Mouse (Mus musculus): ENCODE measurements around the gene Nmnat3. TPM values are rescaled to one million over a fixed set of nuclear protein-coding genes. Genes with fewer than 3 reads are reported as not detected.

Nmnat3 gene
- total RNA-seq, 4 experiments from 2014 or later, result 1.0 to 2.8 (median 2.4) TPM

DNA sequence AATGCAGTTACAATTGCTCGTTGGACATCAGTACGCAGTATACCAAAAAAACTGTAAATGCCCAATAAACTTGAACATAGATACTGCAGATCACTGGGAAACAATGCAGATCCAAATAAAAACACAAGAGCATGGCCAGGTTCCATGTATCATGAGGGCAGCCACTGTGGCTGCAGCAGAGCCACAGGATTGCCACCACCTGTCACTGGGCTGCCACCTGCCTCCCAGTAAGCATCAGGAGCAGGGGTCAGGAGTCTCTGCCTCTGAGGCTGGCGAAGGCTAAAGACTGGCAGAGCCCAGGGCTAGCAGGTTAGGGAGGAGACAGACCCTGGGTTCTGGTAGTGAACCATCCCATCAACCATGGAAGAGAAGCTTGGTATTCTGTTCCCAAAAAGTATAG is 67.7 kb downstream of the Nmnat3 start:
- no peak for DNase-seq (ENCODE audit: low spot score in 2 of 2)

- no peak for DNase-seq (ENCODE audit: low spot score in 2 of 2)
Observed at GRCm38 (mm10) chr9:98361047-98361446, 73.8 kb downstream of the Nmnat3 start.

DNA sequence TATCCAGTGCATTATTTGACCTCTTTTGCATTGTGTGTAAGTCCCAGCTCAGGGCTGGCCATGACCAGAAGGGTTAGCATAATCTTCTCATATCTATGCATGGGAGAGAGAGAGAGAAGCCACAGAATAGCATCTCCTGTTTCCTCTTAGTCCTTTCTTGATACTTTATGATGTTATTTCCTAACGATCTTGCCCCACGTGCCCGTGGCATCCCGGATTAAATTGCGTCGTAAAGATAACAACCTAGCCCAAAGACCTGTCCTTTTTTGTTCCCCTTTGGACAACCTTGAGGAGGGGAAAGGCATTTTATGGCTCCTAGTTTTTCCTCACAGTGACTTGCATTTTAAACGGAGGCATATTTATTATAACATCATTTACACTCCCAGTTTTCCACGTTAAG is 78.8 kb downstream of the Nmnat3 start:
- DNase-seq (ENCODE audit: low spot score in 2 of 2), result no peak

DNA sequence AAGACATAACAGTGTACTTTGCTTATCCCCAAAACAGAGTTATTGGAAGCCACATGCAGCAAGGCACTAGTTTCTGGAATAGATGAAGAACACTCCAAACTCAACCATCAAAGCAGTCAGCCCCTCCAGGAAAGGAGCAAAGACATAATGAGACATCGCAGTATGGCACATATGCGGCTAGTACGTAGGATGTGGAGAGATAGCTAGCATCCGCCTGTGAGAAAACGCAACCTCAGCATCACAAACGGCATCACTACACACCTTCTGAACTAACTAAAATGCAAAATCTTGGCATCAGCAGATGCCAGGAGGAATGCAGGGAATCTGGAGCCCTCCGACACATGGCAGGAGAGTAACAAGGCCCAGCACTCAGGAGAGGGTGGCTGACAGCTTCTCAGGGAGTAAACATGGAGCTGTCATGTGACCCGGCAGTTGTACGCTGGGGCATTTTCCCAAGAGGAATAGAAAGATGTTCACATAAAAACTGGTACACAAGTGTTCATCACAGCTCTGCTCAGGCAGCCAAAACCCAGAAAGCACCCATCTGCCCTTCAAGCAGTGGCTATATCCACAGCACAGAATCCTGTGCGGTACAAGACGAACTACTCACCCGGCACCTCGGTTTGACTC is 80.2 kb downstream of the Nmnat3 start:
- peak; percentile 37 to 48 for DNase-seq (ENCODE audit: low spot score in 2 of 2)

- no peak for DNase-seq (ENCODE audit: low spot score in 2 of 2)
Observed at GRCm38 (mm10) chr9:98369707-98370106, 82.5 kb downstream of the Nmnat3 start.

- DNase-seq (ENCODE audit: low spot score in 2 of 2), result no peak
Observed at GRCm38 (mm10) chr9:98373358-98373757, 86.1 kb downstream of the Nmnat3 start.

DNA sequence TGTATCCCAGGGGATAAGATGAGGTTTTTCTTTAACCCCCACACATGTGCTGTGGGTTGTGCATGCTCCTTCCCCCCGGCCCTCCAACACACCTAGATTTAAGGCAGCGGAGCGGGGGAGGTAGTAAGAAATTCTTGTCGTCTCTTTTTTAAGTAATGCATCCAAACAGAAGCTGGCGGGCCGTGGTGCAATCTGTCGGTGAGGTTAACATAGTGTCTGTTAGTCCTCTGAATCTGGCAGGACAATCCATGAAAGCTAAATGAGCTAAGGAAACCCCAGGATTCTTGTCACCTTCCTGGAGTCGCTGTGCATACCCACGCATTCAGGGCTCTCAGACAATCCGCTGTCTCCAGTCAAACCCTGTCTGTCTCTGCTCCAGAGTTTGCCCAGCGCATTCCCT is 87.7 kb downstream of the Nmnat3 start:
- DNase-seq (ENCODE audit: low spot score in 2 of 2), result no peak

GRCm38 (mm10) chr9:98375329-98376170 is 88.3 kb downstream of the Nmnat3 start:
- no peak for DNase-seq (ENCODE audit: low spot score in 2 of 2)

- DNase-seq (ENCODE audit: low spot score in 2 of 2), result no peak
Observed at GRCm38 (mm10) chr9:98379736-98380135, 92.5 kb downstream of the Nmnat3 start.

DNA sequence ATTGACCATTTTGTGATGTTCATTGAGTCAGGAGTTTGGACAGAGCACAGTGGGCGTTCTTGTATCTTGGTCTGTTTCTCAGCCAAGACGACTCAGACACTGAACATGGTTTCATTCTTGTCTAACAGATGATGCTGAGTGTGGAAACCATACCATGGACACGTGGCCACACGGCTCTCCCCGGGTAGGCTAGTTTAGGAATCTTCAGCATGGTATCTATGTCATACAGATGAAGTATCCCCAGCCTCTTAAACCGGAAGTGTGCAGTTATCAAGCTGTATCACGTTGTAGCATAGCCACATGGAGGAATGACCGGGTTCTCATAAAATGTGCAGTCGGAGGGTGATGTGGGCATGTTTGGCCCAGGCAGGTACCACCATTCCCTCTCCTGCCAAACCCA is 93.4 kb downstream of the Nmnat3 start:
- DNase-seq (ENCODE audit: low spot score in 2 of 2), result no peak

- DNase-seq (ENCODE audit: low spot score in 2 of 2), result no peak
Observed at GRCm38 (mm10) chr9:98387741-98388632, 100.8 kb downstream of the Nmnat3 start.

DNA sequence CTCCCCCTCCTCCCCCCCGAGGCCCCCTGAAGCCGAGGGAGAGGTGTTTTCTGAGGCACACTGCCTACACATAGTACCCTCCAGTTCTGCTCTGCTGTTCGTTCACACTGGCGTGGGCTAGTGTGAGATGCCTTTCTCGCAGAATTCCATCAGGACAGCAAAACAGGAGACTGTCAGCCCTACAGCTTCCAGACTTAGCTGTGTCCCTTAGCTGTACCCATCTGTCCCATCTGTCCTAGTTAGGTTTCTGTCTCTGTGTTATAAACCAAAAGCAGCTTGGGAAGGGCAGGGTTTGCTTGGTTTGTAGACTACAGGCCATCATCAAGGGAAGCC is 101.4 kb downstream of the Nmnat3 start:
- peak; percentile 21 to 43 for DNase-seq (ENCODE audit: low spot score in 2 of 2)

DNA sequence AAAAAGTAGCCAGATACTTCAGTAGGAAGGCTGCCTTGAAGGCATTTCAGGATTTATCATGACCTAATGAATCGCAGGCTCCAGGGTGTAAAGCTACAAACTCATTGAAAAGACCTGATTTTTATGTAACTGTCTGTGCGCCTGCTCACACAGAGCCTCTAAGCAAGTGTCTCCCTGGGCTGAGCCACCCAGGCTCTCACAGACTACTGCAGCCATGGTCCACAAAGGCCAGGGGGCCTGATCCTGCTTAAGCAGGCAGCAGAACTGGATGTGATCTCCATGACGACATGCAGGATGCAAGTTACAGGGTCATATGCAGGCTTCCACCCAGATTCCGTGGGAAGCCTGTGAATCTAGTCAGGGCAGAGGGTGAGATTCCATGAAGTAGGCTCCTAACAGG is 106.3 kb downstream of the Nmnat3 start:
- DNase-seq (ENCODE audit: low spot score in 2 of 2), result no peak

DNA sequence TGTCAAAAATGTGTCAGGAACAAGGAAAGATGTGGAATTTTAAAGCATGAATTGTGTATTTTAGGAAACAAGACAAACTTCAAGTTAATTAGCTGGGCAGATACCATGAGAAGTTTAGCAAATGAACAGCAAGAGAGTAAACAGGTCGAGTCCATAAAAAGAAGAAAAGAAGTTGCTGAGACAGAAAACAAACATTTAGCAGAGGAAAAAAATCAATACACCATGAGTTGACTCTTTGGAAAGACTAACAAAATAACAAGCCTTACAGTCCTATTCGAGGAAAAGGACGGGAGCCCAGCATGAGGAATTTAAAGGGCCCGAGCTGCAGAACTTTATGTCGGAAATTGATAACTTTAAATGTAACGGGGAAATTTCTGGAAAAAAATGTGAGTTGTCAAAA is 110.0 kb downstream of the Nmnat3 start:
- DNase-seq (ENCODE audit: low spot score in 2 of 2), result no peak

DNA sequence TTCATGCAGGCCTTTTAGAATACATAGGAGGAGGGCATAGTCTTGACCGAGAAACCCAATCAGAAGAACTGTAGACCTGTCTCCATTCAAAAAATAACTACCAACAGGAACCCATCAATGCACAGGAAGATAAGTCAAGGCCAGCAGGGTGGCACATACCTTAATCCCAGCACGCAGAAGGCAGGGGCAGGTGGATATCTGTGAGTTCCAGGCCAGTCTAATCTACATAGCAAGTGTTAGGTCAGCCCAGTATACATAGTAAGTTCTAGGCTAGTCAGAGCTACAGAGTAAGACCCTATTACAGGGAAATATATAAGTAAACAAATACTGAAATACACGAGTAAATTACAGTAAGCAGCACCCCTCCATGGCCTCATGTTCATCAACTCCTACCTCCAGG is 110.6 kb downstream of the Nmnat3 start:
- no peak for DNase-seq (ENCODE audit: low spot score in 2 of 2)

- DNase-seq (ENCODE audit: low spot score in 2 of 2), result peak; percentile 42 to 59
Observed at GRCm38 (mm10) chr9:98400185-98400894, 113.1 kb downstream of the Nmnat3 start.

DNA sequence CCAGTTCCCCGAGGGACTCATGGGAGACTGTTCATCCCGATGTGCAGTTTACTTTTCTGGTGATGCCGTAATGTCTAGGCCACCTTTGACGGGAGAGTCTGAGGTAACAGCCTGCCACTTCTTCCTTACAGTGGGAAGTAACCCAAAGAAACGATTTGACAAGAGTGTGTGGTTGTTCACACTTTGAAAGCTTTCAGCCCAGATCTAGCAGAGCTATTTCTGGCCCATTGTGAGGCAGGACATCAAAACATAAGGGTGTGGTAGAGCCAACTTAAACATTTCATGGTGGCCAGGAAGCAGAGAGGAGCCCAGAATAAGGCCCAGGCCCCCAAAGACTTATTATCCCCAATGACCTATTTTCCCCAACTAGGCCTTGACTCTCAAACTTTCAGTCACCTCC is 114.4 kb downstream of the Nmnat3 start:
- DNase-seq (ENCODE audit: low spot score in 2 of 2), result no peak

DNA sequence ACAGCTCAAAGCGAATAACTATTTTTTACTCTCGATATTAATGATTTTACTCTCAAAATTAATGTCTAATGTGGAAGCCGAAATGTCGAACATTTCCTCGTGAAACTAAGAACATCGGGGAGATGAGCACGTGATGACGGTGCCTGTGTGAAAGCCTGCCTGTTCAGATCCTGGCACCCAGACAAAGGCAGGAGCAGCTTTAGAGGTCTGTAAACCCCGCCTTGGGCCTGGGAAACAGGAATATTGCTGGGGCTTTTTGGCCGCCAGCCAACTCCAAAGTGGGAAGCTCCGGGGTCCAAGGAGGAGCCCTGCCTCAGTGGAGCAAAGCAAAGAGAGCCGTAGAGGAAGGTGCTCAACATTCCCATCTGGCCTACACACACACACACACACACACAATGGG is 120.5 kb downstream of the Nmnat3 start:
- DNase-seq (ENCODE audit: low spot score in 2 of 2), result no peak

DNA sequence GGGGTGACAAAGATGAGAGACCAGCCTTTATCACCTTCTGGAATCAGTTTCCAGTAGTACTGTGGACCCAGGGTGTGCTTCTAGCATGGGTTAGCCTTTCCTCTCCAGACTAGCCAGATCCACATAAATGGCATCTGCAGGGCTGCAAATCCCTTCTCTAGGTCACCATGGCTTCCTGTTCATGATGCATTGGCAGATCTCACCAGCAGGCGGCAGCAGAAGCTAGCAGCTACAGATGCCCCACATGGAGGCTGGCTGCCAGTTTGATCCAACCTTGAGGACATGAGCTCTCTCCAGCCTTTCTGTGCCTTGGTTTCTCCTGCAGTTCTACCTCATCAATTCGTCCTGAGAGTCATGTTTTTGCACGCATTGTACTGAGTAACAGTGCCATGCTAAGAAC is 121.9 kb downstream of the Nmnat3 start:
- DNase-seq (ENCODE audit: low spot score in 2 of 2), result peak; percentile 50 to 81

DNA sequence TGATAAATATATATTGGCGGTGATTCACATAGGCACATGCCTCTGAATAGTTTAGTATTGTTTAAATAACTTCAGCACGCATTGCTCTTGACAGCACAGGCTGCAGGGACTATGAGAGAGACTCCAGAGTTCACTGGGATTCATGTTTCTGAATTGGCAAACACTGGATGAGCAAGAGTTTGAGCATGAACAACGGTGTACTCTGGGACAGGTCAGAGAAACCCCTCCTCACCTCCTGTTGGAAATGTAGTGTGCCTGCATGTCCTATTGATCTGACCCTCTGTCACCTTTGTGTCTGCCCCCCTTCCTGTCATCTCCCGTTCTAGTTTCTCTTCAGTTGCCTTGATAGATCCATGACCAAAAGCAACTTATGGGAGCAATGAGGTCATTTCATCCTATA is 128.2 kb downstream of the Nmnat3 start:
- DNase-seq (ENCODE audit: low spot score in 2 of 2), result no peak

GRCm38 (mm10) chr9:98417919-98418318 is 130.7 kb downstream of the Nmnat3 start:
- no peak for DNase-seq (ENCODE audit: low spot score in 2 of 2)

Measured in layer of hippocampus, adult 8-10 months (tissue).